Mouse (Mus musculus) bone marrow macrophage, adult 2 months (primary cell): ENCODE data around the gene Cyb561d1. TPM values are rescaled to one million over a fixed set of nuclear protein-coding genes. Genes with fewer than 3 reads are reported as not detected.

Source experiments
- H3K27ac ChIP-seq: 2 replicates; pipeline ENCODE4 v1.5.1; 2012; ENCODE audit warnings: low read depth, low read length; ENCODE audit not compliant: insufficient read depth
- H3K4me1 ChIP-seq: 2 replicates; pipeline ENCODE4 v1.6.1; 2012; ENCODE audit warnings: low read length; ENCODE audit not compliant: control insufficient read depth, insufficient read depth
- H3K4me3 ChIP-seq: 2 replicates; pipeline ENCODE4 v1.5.1; 2012; ENCODE audit warnings: mild to moderate bottlenecking, low read length, moderate library complexity; ENCODE audit not compliant: insufficient read depth
- CTCF ChIP-seq: IDR thresholded peaks from 2 replicates; pipeline ENCODE4 v1.5.1; 2012; ENCODE audit warnings: low read depth, mild to moderate bottlenecking, low read length, moderate library complexity
- POLR2A ChIP-seq: IDR thresholded peaks from 2 replicates; pipeline ENCODE4 v1.6.1; 2012; ENCODE audit warnings: mild to moderate bottlenecking, low read depth, low read length, borderline replicate concordance
- polyA plus RNA-seq: library from polyadenylated mRNA; stranded (reverse); fragments of >200 nt; gene quantifications from 2 replicates; pipeline ENCODE4 v1.2.4, GENCODE M21; 2012; ENCODE audit not compliant: missing spikeins, insufficient read depth, insufficient read length

Gene Cyb561d1
- polyA plus RNA-seq, 1 experiment: 11.6 TPM

DNA sequence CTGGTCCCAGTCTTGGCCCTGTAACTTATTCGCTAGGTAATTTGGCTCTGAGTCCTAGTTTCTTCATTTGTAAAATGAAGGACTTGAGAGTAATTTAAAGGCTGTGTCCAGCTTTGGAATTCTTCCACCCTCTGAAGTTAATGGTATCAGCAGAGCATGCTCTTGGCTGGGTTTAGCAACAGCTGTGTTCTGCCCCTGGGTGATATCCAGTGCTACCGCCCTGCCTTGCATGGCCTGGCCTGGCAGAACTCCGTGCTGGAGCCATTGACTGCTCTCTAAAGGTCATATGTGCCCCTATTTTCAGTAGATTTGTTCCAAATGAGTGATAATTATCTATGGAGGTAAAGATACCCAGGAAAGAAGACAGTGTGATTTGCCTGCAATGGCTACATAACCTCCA is 19.6 kb upstream of the Cyb561d1 start:
- no peak for TF ChIP-seq CTCF
- TF ChIP-seq POLR2A: no peak
- H3K27ac ChIP-seq: no peak overlapping the region
- H3K4me1 ChIP-seq: peaks cover 2% of the 10 kb centered on the region; the same call in 1 of the 2 replicates

DNA sequence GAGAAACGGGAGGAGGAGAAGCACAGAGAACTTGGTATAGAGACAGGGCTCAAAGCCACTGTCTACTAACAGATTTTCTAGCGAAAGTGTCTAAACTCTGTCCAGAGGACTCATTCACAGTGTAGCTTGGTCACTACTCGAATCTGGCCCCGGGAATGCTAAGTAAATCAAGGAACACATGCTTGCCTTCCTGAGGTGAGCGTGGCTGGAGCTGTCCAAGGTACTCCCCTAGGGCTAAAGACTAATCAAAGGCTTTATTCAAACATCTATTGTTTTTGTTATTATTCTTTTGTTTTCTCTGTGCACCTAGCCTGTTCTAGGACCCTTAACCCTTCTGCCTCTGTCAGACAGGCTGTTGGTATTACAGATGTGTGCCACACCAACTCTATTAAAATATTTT is 13.7 kb upstream of the Cyb561d1 start:
- no peak overlapping the region for H3K27ac ChIP-seq
- peaks cover 2% of the 10 kb centered on the region; the same call in 1 of the 2 replicates for H3K4me1 ChIP-seq
- no peak for TF ChIP-seq CTCF
- no peak for TF ChIP-seq POLR2A
- no peak overlapping the region for H3K4me3 ChIP-seq

More for the DNA sequence above, 19.6 kb upstream of the Cyb561d1 start:
- H3K4me3 ChIP-seq: no peak overlapping the region

DNA sequence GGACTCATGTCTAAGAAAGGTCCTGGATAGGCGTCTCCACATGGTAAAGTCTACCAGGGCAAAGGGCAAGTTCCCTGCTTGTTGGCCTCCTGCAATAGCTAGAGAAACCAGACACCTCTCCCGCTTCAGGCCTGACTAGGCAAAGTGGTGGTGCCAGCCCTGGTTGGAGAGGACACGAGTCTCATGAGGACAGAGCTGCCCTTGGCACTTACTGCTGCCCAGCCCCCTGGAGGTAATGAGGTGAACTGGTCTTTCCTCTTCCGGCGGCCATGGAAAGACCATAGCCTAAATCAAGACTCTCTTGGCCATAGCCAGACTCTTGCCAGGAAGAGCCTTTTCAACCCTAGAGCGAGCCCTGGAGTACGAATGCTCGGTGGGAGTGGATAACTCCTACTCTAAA is 11.4 kb upstream of the Cyb561d1 start:
- Histone ChIP-seq H3K27ac (no peak overlapping the region), H3K4me3 (no peak overlapping the region), H3K4me1 (peaks cover 1% of the 10 kb centered on the region)
- no peak for TF ChIP-seq POLR2A
- TF ChIP-seq CTCF: no peak

DNA sequence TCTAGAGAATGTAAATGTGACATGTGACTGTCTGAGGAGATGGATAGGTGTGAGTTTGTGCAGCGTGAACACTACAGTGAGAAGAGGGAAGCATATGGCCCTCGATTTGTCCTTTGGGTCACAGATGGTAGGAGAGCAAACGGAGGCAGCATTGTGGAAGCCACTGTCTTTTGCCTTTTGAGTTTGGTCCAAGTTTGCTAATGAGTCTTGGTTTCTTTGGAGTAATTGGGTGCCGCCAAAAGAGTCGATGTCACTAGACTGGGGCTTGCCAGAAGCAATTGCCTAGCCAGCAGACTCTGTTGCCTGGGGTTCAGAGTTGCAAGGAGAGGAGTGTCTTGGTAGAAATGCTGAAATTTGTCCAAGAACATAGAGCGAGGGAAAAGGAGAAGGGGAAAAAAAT is 10.8 kb upstream of the Cyb561d1 start:
- Histone ChIP-seq H3K27ac (no peak overlapping the region), H3K4me3 (no peak overlapping the region), H3K4me1 (no peaks in the 10 kb centered on the region; the same call in 1 of the 2 replicates)
- TF ChIP-seq CTCF (no peak), POLR2A (no peak)

DNA sequence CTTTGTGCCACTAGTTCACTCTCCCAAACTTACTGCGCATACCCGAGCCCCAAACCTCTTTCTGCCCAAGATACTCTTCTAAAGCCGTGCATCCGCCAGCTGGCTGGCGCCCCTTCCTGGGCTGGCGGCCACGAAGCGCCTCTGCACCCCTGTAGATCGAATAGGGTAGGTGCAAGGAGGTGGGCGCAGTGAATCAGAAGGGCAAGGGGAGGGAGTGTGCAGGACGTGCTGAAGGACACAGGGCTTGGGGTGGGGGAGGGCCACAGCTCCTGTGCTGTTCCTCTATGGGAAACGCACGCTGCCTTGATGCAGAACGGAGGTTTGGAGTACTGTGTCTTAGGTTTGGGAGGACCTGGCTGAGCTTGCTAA is 9.7 kb upstream of the Cyb561d1 start, which contains the start of gene Atxn7l2:
TSS of gene Atxn7l2 (minus strand) at position 164 of the 369 bp plus-strand sequence.
- TF ChIP-seq CTCF: no peak
- TF ChIP-seq POLR2A: no peak
- Histone ChIP-seq H3K4me1 (no peaks in the 10 kb centered on the region; the same call in 1 of the 2 replicates), H3K27ac (peak within 1 kb of the TSS; percentile 61), H3K4me3 (peak within 1 kb of the TSS; percentile 81)

DNA sequence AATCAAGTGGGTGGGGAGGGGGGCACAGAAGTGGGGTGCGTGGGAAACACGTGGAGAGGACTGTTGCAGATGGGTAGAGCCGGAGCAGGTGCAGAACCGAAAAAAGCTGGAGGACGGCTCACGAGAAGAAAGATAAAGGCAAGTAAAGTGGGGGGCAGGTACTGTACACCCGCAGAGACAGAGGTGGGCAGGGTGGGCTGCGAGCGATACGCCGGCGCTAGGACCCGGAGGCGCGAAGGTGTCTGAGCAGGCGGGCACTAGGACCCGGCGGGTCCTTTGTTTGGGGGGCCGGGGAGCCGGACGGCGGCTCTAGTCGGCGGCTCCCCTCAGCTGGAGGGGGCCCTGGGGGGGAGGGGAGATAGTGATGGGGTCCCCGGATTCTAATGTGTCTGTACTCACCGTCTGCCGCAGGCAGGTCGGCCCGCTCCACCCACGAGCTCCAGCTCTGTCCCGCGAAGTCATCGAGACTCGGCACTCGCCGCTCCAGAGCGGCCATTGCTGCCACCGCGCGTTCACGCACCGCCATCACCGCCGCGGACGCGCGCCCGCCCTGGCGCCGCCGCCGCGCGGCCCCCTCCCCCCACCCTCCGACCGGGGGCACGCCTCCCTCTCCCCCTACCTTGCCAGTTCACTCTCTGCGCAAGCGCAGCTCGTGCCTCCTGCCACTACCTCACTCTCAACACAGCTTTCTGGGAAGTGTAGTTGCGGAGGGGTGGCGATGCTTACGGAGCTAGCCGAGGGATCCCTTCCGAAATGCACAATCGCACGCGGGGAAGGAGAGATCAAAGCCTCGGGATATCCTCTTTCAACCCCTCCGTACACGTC is 9.1 kb upstream of the Cyb561d1 start:
- TF ChIP-seq POLR2A (no peak), CTCF (no peak)
- Histone ChIP-seq H3K27ac (peak overlapping the region; percentile 61), H3K4me1 (no peaks in the 10 kb centered on the region; the same call in 1 of the 2 replicates), H3K4me3 (peak overlapping the region; percentile 81)

DNA sequence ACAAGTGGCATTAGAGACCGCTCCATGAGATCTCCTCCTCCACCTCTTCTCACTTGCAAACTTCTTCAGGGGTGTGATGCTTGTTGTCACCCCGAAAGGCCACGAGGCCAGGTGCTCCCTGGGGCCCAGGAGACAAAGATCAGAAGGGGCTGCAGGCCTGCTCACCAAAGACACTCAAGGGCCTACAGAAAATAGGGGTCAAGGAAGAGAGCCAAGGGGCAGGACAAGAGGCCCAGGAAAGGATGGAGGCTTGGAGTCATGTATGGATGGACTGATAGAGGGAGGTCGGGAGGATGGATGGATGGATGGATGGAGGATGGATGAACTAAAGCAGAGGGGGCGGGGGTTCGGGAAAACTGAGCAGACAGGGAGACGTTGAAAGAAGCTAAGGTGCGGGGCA is 8.5 kb upstream of the Cyb561d1 start:
- Histone ChIP-seq H3K4me3 (peak overlapping the region; percentile 81), H3K27ac (no peak overlapping the region), H3K4me1 (no peaks in the 10 kb centered on the region; the same call in 1 of the 2 replicates)
- TF ChIP-seq CTCF: no peak
- no peak for TF ChIP-seq POLR2A

DNA sequence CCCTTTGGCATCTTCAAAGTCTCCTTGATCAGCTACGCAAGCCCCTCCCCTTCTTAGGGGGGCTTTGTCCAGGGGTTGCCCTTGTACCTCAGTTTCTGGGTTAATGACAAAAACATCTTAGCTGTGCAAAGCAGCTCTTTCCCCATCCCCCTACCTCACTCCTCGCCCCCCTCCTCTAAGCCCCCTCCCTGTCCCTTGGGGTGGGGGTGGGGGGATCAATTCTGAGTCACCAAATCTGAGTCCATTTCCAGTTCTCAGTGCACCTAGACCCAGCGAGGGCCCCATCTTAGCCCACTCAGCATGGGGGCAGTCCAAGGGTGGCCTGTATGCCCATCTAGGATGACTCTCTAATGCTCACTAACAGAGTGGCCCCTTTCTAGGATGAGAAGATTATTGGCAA is 8.0 kb upstream of the Cyb561d1 start:
- Histone ChIP-seq H3K27ac (no peak overlapping the region), H3K4me1 (no peaks in the 10 kb centered on the region; the same call in 1 of the 2 replicates), H3K4me3 (no peak overlapping the region)
- TF ChIP-seq CTCF (no peak), POLR2A (no peak)

DNA sequence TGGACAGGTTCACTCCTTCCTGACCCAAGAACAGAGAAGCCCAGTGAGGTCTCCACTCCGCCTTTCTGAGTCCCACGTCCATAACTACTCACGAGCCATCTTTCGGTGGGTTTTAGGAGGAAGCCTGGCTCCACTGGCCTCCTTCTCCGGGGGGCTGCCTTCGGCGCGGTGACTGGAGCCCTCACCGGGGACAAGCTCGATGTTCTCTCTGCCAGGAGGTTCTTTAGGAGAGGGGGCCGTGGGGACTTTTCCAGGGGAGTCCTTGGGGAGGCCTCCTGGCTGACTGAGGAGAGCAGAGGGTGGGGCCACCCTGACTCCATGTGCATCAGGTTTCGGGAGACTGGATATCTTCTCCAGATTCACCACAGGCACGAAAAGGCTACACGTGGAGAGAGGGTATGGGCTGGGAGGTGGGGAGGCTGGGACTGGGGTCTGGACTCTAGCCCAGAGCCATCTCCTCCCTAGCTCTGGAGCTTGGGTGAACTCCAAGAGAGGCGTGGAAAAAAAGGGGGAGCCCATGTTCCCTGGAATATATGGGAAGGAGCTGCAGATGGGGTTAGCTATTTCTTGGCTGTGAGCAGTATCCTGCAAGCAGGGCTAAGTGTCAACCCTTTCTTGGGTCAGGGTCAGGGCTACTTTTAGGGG is 5.8 kb upstream of the Cyb561d1 start:
- H3K27ac ChIP-seq: no peak overlapping the region
- H3K4me3 ChIP-seq: no peak overlapping the region
- no peak for TF ChIP-seq POLR2A
- no peak for TF ChIP-seq CTCF
- no peaks in the 10 kb centered on the region; the same call in 1 of the 2 replicates for H3K4me1 ChIP-seq

DNA sequence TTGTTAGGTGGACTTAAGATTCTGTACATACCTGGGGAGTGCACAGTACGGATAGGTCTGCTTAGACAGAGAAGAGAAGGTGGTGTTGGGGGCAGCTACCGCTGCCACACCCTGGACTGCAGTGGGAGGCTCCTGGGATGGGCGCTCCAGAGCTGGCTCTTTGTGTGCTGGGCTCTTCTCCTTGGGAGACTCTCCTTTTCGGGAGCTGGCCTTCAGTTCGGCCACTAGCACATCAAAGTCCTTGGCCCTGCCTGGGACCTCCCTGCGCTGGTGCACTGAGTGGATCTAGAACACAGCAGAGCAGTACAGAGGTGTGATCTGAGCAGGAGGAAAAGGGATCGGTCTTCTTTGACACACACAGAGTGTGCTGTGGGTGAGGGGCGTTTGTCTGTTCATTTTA is 4.6 kb upstream of the Cyb561d1 start:
- no peak overlapping the region for H3K27ac ChIP-seq
- H3K4me1 ChIP-seq: peaks cover 4% of the 10 kb centered on the region
- H3K4me3 ChIP-seq: no peak overlapping the region
- TF ChIP-seq CTCF (no peak), POLR2A (no peak)
